Mouse (Mus musculus) CH12.LX (cell line): ENCODE results near the gene Creg2. TPM values are rescaled to one million over a fixed set of nuclear protein-coding genes. Genes with fewer than 3 reads are reported as not detected.

Source experiments
- DNase-seq: peaks from one replicate; pipeline ENCODE4 v3.0.0-alpha.2; 2013; ENCODE audit errors: extremely low read depth
- H3K27ac ChIP-seq: 2 replicates; pipeline ENCODE4 v1.5.1; 2012; ENCODE audit warnings: low read depth, mild to moderate bottlenecking, control low read depth, moderate library complexity; ENCODE audit not compliant: insufficient read depth
- H3K27me3 ChIP-seq: replicated peaks from 2 replicates; pipeline ENCODE3; 2012; ENCODE audit warnings: inconsistent platforms
- H3K36me3 ChIP-seq, 2 experiments: replicated peaks in 1 of 2; 2 replicates each; pipeline versions ENCODE3 to v1.6.1; 2012; ENCODE audit warnings: inconsistent platforms in 1 of 2, low read length in 1 of 2, mild to moderate bottlenecking in 1 of 2, mixed read lengths in 1 of 2, moderate library complexity in 1 of 2; ENCODE audit not compliant: control insufficient read depth in 1 of 2, insufficient read depth in 1 of 2
- H3K4me1 ChIP-seq, 2 experiments: 2 replicates each; pipeline ENCODE4 v1.6.1; 2012; ENCODE audit warnings: inconsistent platforms in 1 of 2, moderate library complexity in 1 of 2; ENCODE audit not compliant: insufficient read depth in 2 of 2, control insufficient read depth in 1 of 2
- H3K4me2 ChIP-seq: 2 replicates; pipeline ENCODE4 v1.6.1; 2012; ENCODE audit warnings: low read depth, mild to moderate bottlenecking, control low read depth; ENCODE audit not compliant: poor library complexity, insufficient read depth, severe bottlenecking
- H3K4me3 ChIP-seq, 3 experiments: fragments of 150-350 bp in 1 of 3; sonication (generic) in 1 of 3; replicated peaks in 1 of 3; 2 replicates each; pipeline versions ENCODE3 to v1.5.1; 2011 to 2012; ENCODE audit warnings: low read depth in 2 of 3, low read length in 2 of 3, mild to moderate bottlenecking in 2 of 3, moderate library complexity in 2 of 3, control low read depth in 1 of 3, improper control_type of control experiment in 1 of 3, inconsistent platforms in 1 of 3, mixed read lengths in 1 of 3; ENCODE audit not compliant: poor library complexity in 1 of 3
- H3K79me2 ChIP-seq: replicated peaks from 2 replicates; pipeline ENCODE4 v1.6.1; 2012; ENCODE audit warnings: mild to moderate bottlenecking, moderate library complexity; ENCODE audit not compliant: control insufficient read depth, poor library complexity, insufficient read depth, severe bottlenecking; ENCODE audit errors: extremely low read depth
- H3K9ac ChIP-seq: 2 replicates; pipeline ENCODE4 v1.6.1; 2012; ENCODE audit warnings: low read depth, mild to moderate bottlenecking, control low read depth, moderate library complexity; ENCODE audit not compliant: insufficient read depth
- H3K9me3 ChIP-seq: replicated peaks from 2 replicates; pipeline ENCODE3; 2012; ENCODE audit warnings: low read length, inconsistent platforms, mixed read lengths
- BHLHE40 ChIP-seq: IDR thresholded peaks from 2 replicates; pipeline ENCODE4 v1.6.1; 2011; ENCODE audit warnings: mild to moderate bottlenecking, low read depth, low read length, improper control_type of control experiment
- CHD1 ChIP-seq: IDR thresholded peaks from 2 replicates; pipeline ENCODE4 v1.6.1; 2012; ENCODE audit warnings: low read depth, low read length, improper control_type of control experiment, inconsistent platforms
- CHD2 ChIP-seq: IDR thresholded peaks from 2 replicates; pipeline ENCODE4 v1.6.1; 2011; ENCODE audit warnings: low read length, improper control_type of control experiment
- ELF1 ChIP-seq: IDR thresholded peaks from 2 replicates; pipeline ENCODE4 v1.6.1; 2014; ENCODE audit warnings: low read depth, mild to moderate bottlenecking, inconsistent platforms, low read length, improper control_type of control experiment
- EP300 ChIP-seq: IDR thresholded peaks from 2 replicates; pipeline ENCODE4 v1.6.1; 2011; ENCODE audit warnings: low read length, improper control_type of control experiment
- ETS1 ChIP-seq: conservative IDR thresholded peaks from 2 replicates; pipeline ENCODE4 v1.6.1; 2012; ENCODE audit warnings: low read depth, mild to moderate bottlenecking, inconsistent platforms, low read length, improper control_type of control experiment, moderate library complexity
- GABPA ChIP-seq: IDR thresholded peaks from 2 replicates; pipeline ENCODE4 v1.6.1; 2012; ENCODE audit warnings: low read depth, low read length, improper control_type of control experiment, inconsistent platforms; ENCODE audit not compliant: insufficient replicate concordance
- HCFC1 ChIP-seq: IDR thresholded peaks from 2 replicates; pipeline ENCODE4 v1.6.1; 2012; ENCODE audit warnings: low read depth, mild to moderate bottlenecking, inconsistent platforms, low read length, improper control_type of control experiment
- IRF4 ChIP-seq: IDR thresholded peaks from 2 replicates; pipeline ENCODE4 v1.6.1; 2014; ENCODE audit warnings: low read depth, mild to moderate bottlenecking, inconsistent platforms, low read length, improper control_type of control experiment
- JUN ChIP-seq: IDR thresholded peaks from 2 replicates; pipeline ENCODE4 v1.6.1; 2011; ENCODE audit warnings: low read depth, mild to moderate bottlenecking, low read length, improper control_type of control experiment, moderate library complexity; ENCODE audit not compliant: insufficient read depth
- JUND ChIP-seq: conservative IDR thresholded peaks from 2 replicates; pipeline ENCODE4 v1.6.1; 2011; ENCODE audit warnings: low read depth, low read length, improper control_type of control experiment
- KAT2A ChIP-seq: IDR thresholded peaks from 2 replicates; pipeline ENCODE4 v1.6.1; 2012; ENCODE audit warnings: low read length, improper control_type of control experiment, inconsistent platforms; ENCODE audit not compliant: insufficient replicate concordance
- MAFK ChIP-seq: IDR thresholded peaks from 2 replicates; pipeline ENCODE4 v1.6.1; 2011; ENCODE audit warnings: low read length, improper control_type of control experiment; ENCODE audit not compliant: insufficient replicate concordance
- MAX ChIP-seq: IDR thresholded peaks from 2 replicates; pipeline ENCODE4 v1.6.1; 2011; ENCODE audit warnings: low read length, improper control_type of control experiment
- MAZ ChIP-seq: IDR thresholded peaks from 2 replicates; pipeline ENCODE4 v1.6.1; 2012; ENCODE audit warnings: low read depth, mild to moderate bottlenecking, inconsistent platforms, low read length, improper control_type of control experiment, moderate library complexity
- MEF2A ChIP-seq: IDR thresholded peaks from 2 replicates; pipeline ENCODE4 v1.6.1; 2014; ENCODE audit warnings: low read depth, mild to moderate bottlenecking, inconsistent platforms, low read length, improper control_type of control experiment, borderline replicate concordance
- MXI1 ChIP-seq: IDR thresholded peaks from 2 replicates; pipeline ENCODE4 v1.6.1; 2011; ENCODE audit warnings: mild to moderate bottlenecking, low read depth, low read length, improper control_type of control experiment
- MYC ChIP-seq: IDR thresholded peaks from 2 replicates; pipeline ENCODE4 v1.6.1; 2011; ENCODE audit warnings: low read depth, mild to moderate bottlenecking, improper control_type of control experiment, low read length
- NELFE ChIP-seq: IDR thresholded peaks from 2 replicates; pipeline ENCODE4 v1.6.1; 2011; ENCODE audit warnings: low read depth, low read length, improper control_type of control experiment
- NRF1 ChIP-seq: IDR thresholded peaks from 2 replicates; pipeline ENCODE4 v1.6.1; 2014; ENCODE audit warnings: low read depth, mild to moderate bottlenecking, inconsistent platforms, low read length, improper control_type of control experiment, moderate library complexity
- PAX5 ChIP-seq: IDR thresholded peaks from 2 replicates; pipeline ENCODE4 v1.6.1; 2012; ENCODE audit warnings: low read length, inconsistent platforms, mixed read lengths
- POLR2A ChIP-seq: IDR thresholded peaks from 2 replicates; pipeline ENCODE4 v1.6.1; 2011; ENCODE audit warnings: low read depth, mild to moderate bottlenecking, improper control_type of control experiment, low read length
- POLR2AphosphoS2 ChIP-seq: IDR thresholded peaks from 2 replicates; pipeline ENCODE4 v1.6.1; 2011; ENCODE audit warnings: low read depth, low read length, improper control_type of control experiment
- RAD21 ChIP-seq: IDR thresholded peaks from 2 replicates; pipeline ENCODE4 v1.6.1; 2011; ENCODE audit warnings: low read depth, mild to moderate bottlenecking, low read length, improper control_type of control experiment, moderate library complexity
- RCOR1 ChIP-seq: conservative IDR thresholded peaks from 2 replicates; pipeline ENCODE4 v1.6.1; 2012; ENCODE audit warnings: low read depth, mild to moderate bottlenecking, inconsistent platforms, low read length, improper control_type of control experiment
- SIN3A ChIP-seq: IDR thresholded peaks from 2 replicates; pipeline ENCODE4 v1.6.1; 2012; ENCODE audit warnings: low read length, improper control_type of control experiment, inconsistent platforms
- SMC3 ChIP-seq: IDR thresholded peaks from 2 replicates; pipeline ENCODE4 v1.6.1; 2011; ENCODE audit warnings: low read depth, low read length, improper control_type of control experiment
- UBTF ChIP-seq: IDR thresholded peaks from 2 replicates; pipeline ENCODE4 v1.6.1; 2012; ENCODE audit warnings: low read depth, mild to moderate bottlenecking, inconsistent platforms, low read length, improper control_type of control experiment, moderate library complexity
- USF1 ChIP-seq: IDR thresholded peaks from 2 replicates; pipeline ENCODE4 v1.6.1; 2014; ENCODE audit warnings: low read depth, mild to moderate bottlenecking, inconsistent platforms, low read length, improper control_type of control experiment
- ZC3H11A ChIP-seq: IDR thresholded peaks from 2 replicates; pipeline ENCODE4 v1.6.1; 2012; ENCODE audit warnings: low read depth, mild to moderate bottlenecking, inconsistent platforms, low read length, improper control_type of control experiment
- ZMIZ1 ChIP-seq: IDR thresholded peaks from 2 replicates; pipeline ENCODE4 v1.6.1; 2012; ENCODE audit warnings: low read depth, mild to moderate bottlenecking, inconsistent platforms, low read length, improper control_type of control experiment
- dilution Hi-C: fragments of 300-500 bp; cut with MboI; formaldehyde crosslinking; loops from 2 replicates; pipeline ENCODE4 v1.14.3; 2020; ENCODE audit warnings: low sequenced_read_pairs; ENCODE audit not compliant: extremely low pct_unique_long_range_greater_than_20kb, extremely low pct_ligation_motif_present
- in situ Hi-C: fragments of 300-500 bp; cut with MboI; formaldehyde crosslinking; loops from 3 replicates; pipeline ENCODE4 v1.14.3; 2019; ENCODE audit warnings: low sequenced_read_pairs, low pct_ligation_motif_present, low pct_unique_long_range_greater_than_20kb, mixed read lengths
- polyA plus RNA-seq: library from polyadenylated mRNA; unstranded; fragments of >175 nt; gene quantifications from 2 replicates; pipeline ENCODE4 v1.2.1, GENCODE M21; 2012; ENCODE audit warnings: low read depth; ENCODE audit not compliant: insufficient read length
- total RNA-seq, 2 experiments: library from RNA; depleted of rRNA; stranded (reverse); fragments of 300-350 nt in 1 of 2; fragments of >200 nt in 1 of 2; gene quantifications; 2 replicates each; pipeline ENCODE4 v1.2.3; 2012 to 2014

Creg2 gene
- total and polyA plus RNA-seq, 3 experiments: not detected

GRCm38 (mm10) chr1:39649691-39650434 lies 1.4 kb downstream of the Creg2 start:
- Histone ChIP-seq H3K27ac (no peak overlapping the region), H3K4me2 (no peak overlapping the region), H3K4me1 (peaks cover 10 to 49% of the 10 kb centered on the region in 2 experiments), H3K36me3 (no peaks in the 10 kb centered on the region), H3K79me2 (no peaks in the 10 kb centered on the region), H3K27me3 (no peaks in the 10 kb centered on the region), H3K9me3 (peaks cover 12% of the 10 kb centered on the region), H3K4me3 (no peak overlapping the region), H3K9ac (no peak overlapping the region)
- in situ Hi-C loops (no loop called here), dilution Hi-C loops (no loop called here)
- no peak for DNase-seq
- TF ChIP-seq ZMIZ1: no peak
- no peak for TF ChIP-seq NRF1
- TF ChIP-seq ETS1: no peak
- TF ChIP-seq SIN3A: no peak
- TF ChIP-seq MAZ: no peak
- no peak for TF ChIP-seq UBTF
- TF ChIP-seq ZC3H11A: no peak
- TF ChIP-seq ELF1: no peak
- no peak for TF ChIP-seq KAT2A

GRCm38 (mm10) chr1:39648584-39648983 lies 2.7 kb downstream of the Creg2 start:
- Histone ChIP-seq H3K9me3 (peaks cover 12% of the 10 kb centered on the region), H3K4me3 (no peak overlapping the region), H3K4me2 (peak overlapping the region; percentile 47), H3K4me1 (peaks cover 10 to 51% of the 10 kb centered on the region in 2 experiments), H3K27me3 (peaks cover 3% of the 10 kb centered on the region), H3K79me2 (no peaks in the 10 kb centered on the region), H3K36me3 (no peaks in the 10 kb centered on the region), H3K27ac (no peak overlapping the region), H3K9ac (no peak overlapping the region)
- in situ Hi-C loops (no loop called here), dilution Hi-C loops (no loop called here)
- peak; percentile 69 for DNase-seq
- TF ChIP-seq POLR2AphosphoS2: no peak
- TF ChIP-seq ETS1: peak; percentile 86
- no peak for TF ChIP-seq USF1
- peak; percentile 80 for TF ChIP-seq MAFK
- TF ChIP-seq MXI1: no peak
- TF ChIP-seq MAX: no peak
- TF ChIP-seq JUN: peak; percentile 99
- TF ChIP-seq EP300: peak; percentile 98
- peak; percentile 65; the same call in 1 of the 2 replicates for TF ChIP-seq RCOR1
- no peak for TF ChIP-seq ZMIZ1
- no peak for TF ChIP-seq NELFE
- TF ChIP-seq ELF1: no peak
- TF ChIP-seq POLR2A: no peak
- TF ChIP-seq BHLHE40: peak; percentile 78
- no peak for TF ChIP-seq PAX5
- TF ChIP-seq CHD2: peak; percentile 50; the same call in 1 of the 2 replicates
- no peak for TF ChIP-seq SMC3
- TF ChIP-seq JUND: peak; percentile 96
- no peak for TF ChIP-seq GABPA
- no peak for TF ChIP-seq NRF1
- TF ChIP-seq MEF2A: peak; percentile 99
- peak; percentile 96 for TF ChIP-seq IRF4
- TF ChIP-seq UBTF: no peak
- no peak; the same call in 1 of the 2 replicates for TF ChIP-seq HCFC1
- TF ChIP-seq KAT2A: no peak
- TF ChIP-seq ZC3H11A: no peak
- TF ChIP-seq RAD21: no peak
- no peak for TF ChIP-seq MYC
- TF ChIP-seq SIN3A: peak; percentile 61
- no peak for TF ChIP-seq CHD1
